Mouse (Mus musculus) mouse embryonic stem cell (cell line): ENCODE measurements at regions not wholly inside any gene's neighbourhood (a gene's known extent, or its start where the extent isn't known, plus 50 kb on each side); places are given as distances from the start of the nearest gene placed in this dataset.

ENCODE experiments used
- in situ Hi-C, 2 experiments: fragments of 300-500 bp; cut with MboI; formaldehyde crosslinking; loops; 1 replicate in 1 of 2; 3 replicates in 1 of 2; pipeline ENCODE4 v1.14.3; 2019 to 2020; ENCODE audit warnings: low sequenced_read_pairs in 2 of 2, low pct_unique_long_range_greater_than_20kb in 1 of 2, mixed read lengths in 1 of 2; ENCODE audit not compliant: unreplicated experiment in 1 of 2

- in situ Hi-C loops: no loop called here
Measured at GRCm38 (mm10) chr5:46488140-46488942, 630.9 kb upstream of the Lcorl start.

GRCm38 (mm10) chr5:46486740-46487326 is 629.4 kb upstream of the Lcorl start:
- in situ Hi-C loops: no loop called here

GRCm38 (mm10) chr5:46456356-46456755 is 598.9 kb upstream of the Lcorl start:
- in situ Hi-C loops: no loop called here

GRCm38 (mm10) chr5:46448274-46448673 is 590.9 kb upstream of the Lcorl start:
- in situ Hi-C loops: no loop called here

- in situ Hi-C loops: no loop called here
Measured at GRCm38 (mm10) chr5:46445844-46446243, 588.4 kb upstream of the Lcorl start.

GRCm38 (mm10) chr5:46445122-46445521 is 587.7 kb upstream of the Lcorl start:
- in situ Hi-C loops: no loop called here

GRCm38 (mm10) chr5:46443805-46444340 is 586.5 kb upstream of the Lcorl start:
- in situ Hi-C loops: no loop called here

- in situ Hi-C loops: no loop called here
Measured at GRCm38 (mm10) chr5:46442600-46443248, 585.3 kb upstream of the Lcorl start.

- in situ Hi-C loops: no loop called here
Measured at GRCm38 (mm10) chr5:46441716-46442115, 584.3 kb upstream of the Lcorl start.

GRCm38 (mm10) chr5:46431644-46432367 is 574.4 kb upstream of the Lcorl start:
- in situ Hi-C loops: no loop called here

- in situ Hi-C loops: no loop called here
Measured at GRCm38 (mm10) chr5:46422738-46423137, 565.3 kb upstream of the Lcorl start.

GRCm38 (mm10) chr5:46406969-46407368 is 549.6 kb upstream of the Lcorl start:
- in situ Hi-C loops: no loop called here

GRCm38 (mm10) chr5:46406404-46406803 is 549.0 kb upstream of the Lcorl start:
- in situ Hi-C loops: no loop called here

GRCm38 (mm10) chr5:46386591-46386990 is 529.2 kb upstream of the Lcorl start:
- in situ Hi-C loops: no loop called here

- in situ Hi-C loops: no loop called here
Measured at GRCm38 (mm10) chr5:46367328-46367727, 509.9 kb upstream of the Lcorl start.

- in situ Hi-C loops: no loop called here
Measured at GRCm38 (mm10) chr5:46363661-46364060, 506.2 kb upstream of the Lcorl start.

GRCm38 (mm10) chr5:46361637-46362036 is 504.2 kb upstream of the Lcorl start:
- in situ Hi-C loops: no loop called here

- in situ Hi-C loops: loop anchor here (10.0 to 25.0 kb wide), 3 partner anchors 586 to 886 kb away; partner anchors contain the start of genes Clrn2 (in 2 of the 2) and Qdpr (in 2 of the 2)
Measured at GRCm38 (mm10) chr5:46348448-46348847, 491.0 kb upstream of the Lcorl start.
